Mouse (Mus musculus) heart, adult 9 months (tissue): ENCODE measurements around the gene Anxa3.

Experiments
- DNase-seq, 2 experiments: peaks; one replicate each; pipeline ENCODE4 v3.0.0; 2022; ENCODE audit warnings: low spot score in 2 of 2

Gene Anxa3

DNA sequence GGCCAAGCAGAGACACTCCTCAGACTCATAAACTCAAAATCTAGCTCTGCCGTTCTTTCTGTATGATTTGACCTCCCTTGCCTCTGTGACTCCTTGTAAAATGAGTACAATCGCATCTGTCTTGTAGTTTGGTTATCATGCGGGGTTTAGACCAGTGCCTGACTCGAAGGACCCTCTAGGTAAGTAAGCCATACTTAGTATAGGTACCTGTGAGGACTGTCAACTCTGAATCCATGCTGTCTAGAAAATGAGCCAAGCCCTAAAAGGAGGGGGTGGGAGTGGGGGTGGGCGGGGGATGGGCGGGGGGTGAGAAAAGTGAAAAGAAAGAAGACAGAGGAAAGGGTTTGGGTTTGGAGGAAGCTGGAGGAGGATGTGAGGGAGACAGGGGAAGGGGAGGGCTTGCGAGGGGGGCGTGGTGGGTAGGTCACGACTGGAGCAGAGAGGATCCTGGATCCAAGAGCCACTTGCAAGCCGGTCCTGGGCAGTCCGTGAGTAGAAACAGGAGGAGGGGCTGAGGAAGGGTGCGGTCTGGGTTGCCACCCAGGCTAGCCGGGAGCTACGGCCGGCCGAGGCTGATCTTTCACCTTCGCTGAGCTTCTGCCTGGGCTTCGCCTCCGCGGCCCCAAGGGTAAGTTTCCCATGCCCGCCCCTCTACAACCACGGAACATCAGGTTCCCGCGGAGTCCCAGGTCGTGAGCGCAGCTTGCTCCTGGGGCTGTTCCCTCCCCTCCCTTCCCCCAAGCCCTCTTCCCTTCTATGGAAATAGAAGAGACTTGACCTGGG, at the start of gene Anxa3:
Anxa3 (plus strand) TSS at position 404 of the 783 bp plus-strand sequence.
- peak; percentile 67 to 85 for DNase-seq

GRCm38 (mm10) chr5:96747195-96747984, 45.7 kb upstream of the Anxa3 start:
- peak in 1 of 2 experiments; percentile 2 for DNase-seq

DNA sequence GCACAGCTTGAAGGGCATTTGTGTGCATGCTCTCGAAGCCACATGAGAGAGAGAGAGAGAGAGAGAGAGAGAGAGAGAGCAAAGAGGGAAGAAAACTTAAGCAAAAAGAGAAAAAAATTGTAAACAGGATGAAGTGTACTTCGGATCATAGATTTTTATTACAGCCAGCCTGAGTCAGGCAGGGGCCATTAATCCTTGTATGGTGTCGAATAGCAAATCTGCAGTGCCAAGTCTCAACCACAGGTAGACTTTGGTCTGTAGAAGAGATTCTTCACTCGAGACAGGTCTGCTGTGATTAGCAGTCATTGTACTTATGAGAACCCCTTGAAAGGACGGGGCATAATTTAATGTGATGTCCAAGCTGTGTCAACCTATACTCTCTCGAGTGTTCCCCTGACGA, 35.5 kb upstream of the Anxa3 start:
- DNase-seq, result no peak

GRCm38 (mm10) chr5:96762021-96762420, 31.1 kb upstream of the Anxa3 start:
- no peak for DNase-seq

GRCm38 (mm10) chr5:96768846-96769471, 24.2 kb upstream of the Anxa3 start:
- peak in 1 of 2 experiments; percentile 24 for DNase-seq

DNA sequence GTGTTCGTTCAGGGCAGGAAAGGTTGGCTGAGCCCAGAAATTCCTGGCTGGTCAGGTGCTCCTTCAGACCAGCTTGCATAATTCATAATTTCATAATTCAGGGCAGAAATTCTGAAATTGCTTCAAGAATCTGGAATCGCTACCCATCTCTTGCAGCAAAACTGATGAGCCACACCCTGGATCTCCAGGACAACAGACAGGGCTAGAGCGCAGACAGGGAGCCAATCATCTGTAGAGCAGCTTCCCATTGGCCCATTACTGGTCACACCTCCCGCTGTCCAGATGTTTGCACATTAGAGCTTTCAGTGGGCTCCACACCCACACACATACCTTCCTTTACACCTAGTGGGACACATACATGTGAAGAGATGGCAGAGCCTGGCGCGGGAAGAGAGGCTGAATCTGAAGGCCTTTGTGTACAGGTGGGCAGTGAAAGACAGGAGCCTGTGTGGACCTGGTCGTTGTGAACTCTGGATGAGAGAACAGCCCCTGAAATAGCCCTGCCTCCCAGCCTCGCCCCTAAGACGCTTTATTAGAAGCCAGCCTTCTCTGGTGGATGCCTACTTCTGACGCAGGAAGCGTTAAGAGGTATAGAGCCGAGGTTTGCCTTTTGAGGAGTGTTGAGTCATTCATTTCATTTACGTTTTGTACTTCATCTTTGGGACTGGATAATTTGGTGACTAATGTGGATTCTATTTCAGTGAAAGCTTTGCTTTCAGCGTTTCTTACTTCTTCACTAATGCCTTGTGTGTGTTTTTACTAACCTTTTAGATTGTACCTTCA, 9.4 kb upstream of the Anxa3 start:
- no peak for DNase-seq

GRCm38 (mm10) chr5:96785096-96785495, 8.0 kb upstream of the Anxa3 start:
- no peak for DNase-seq

- peak; percentile 50 to 67 for DNase-seq
Observed at GRCm38 (mm10) chr5:96792422-96792821, 717 bp upstream of the Anxa3 start.

- peak in 1 of 2 experiments; percentile 15 for DNase-seq
Observed at GRCm38 (mm10) chr5:96793953-96794635, 955 bp downstream of the Anxa3 start.

- peak; percentile 45 to 53 for DNase-seq
Observed at GRCm38 (mm10) chr5:96795752-96796151, 2.6 kb downstream of the Anxa3 start.

DNA sequence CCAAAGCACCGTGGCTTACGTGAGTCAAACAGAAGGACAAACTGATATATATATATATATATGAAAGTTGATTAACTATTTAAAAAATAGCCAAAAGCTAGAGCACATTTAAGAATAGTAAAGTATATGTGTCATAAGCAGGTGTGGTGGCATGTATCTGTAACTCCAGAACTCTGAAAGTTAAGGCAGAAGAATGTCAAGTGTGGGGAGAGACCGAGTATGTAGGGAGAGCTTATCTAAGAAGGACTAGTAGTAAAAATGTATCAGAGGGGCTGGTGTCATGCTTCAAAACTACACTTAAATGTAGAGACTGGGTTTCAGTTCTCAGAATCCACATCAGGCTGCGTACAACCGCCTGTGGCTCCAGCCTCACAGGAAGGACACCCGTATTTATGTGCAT, 4.3 kb downstream of the Anxa3 start:
- DNase-seq, result no peak

- no peak for DNase-seq
Observed at GRCm38 (mm10) chr5:96799165-96799564, 6.0 kb downstream of the Anxa3 start.

GRCm38 (mm10) chr5:96799969-96800368, 6.8 kb downstream of the Anxa3 start:
- no peak for DNase-seq

- peak; percentile 25 to 42 for DNase-seq
Observed at GRCm38 (mm10) chr5:96802185-96802584, 9.0 kb downstream of the Anxa3 start.

- DNase-seq, result peak; percentile 77 to 78
Observed at GRCm38 (mm10) chr5:96803091-96803490, 10.0 kb downstream of the Anxa3 start.

GRCm38 (mm10) chr5:96804304-96804703, 11.2 kb downstream of the Anxa3 start:
- DNase-seq, result peak; percentile 64 to 84

- DNase-seq, result no peak
Observed at GRCm38 (mm10) chr5:96804813-96805212, 11.7 kb downstream of the Anxa3 start.

DNA sequence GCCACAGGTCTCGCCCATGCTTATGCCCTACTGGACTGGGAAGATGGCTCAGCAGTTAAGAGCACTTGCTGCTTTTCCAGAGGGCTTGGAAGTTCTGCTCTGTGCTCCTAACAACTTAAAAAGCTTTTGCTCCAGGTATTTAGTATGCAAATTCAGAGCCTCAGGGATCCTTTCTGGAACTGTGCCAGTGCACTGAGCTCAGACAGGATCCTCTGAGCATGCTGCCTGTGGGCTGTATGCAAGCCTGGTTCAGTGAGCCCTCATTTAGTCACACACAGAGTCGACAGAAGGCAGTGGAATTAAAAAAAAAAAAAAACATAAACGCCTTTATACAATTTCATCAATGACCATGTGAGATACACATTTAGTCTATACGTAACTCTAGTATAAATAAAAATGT, 17.5 kb downstream of the Anxa3 start:
- no peak for DNase-seq

- DNase-seq, result no peak
Observed at GRCm38 (mm10) chr5:96824769-96825327, 31.7 kb downstream of the Anxa3 start.

- DNase-seq, result no peak
Observed at GRCm38 (mm10) chr5:96827176-96827575, 34.0 kb downstream of the Anxa3 start.

GRCm38 (mm10) chr5:96834338-96834737, 41.2 kb downstream of the Anxa3 start:
- peak; percentile 29 to 38 for DNase-seq
